Mouse (Mus musculus): ENCODE results near the gene 5730480H06Rik. TPM values are rescaled to one million over a fixed set of nuclear protein-coding genes. Genes with fewer than 3 reads are reported as not detected.

Gene 5730480H06Rik
- polyA plus RNA-seq, 1 experiment from 2014 or later, result 23.4 TPM

- Histone ChIP-seq H3K9me3 (no peaks in the 10 kb centered on the region), H3K27ac (peak overlapping the region; percentile 59; the same call in 1 of the 2 replicates)
These were observed 17.6 kb downstream of the 5730480H06Rik start for GRCm38 (mm10) chr5:48345095-48345982.

DNA sequence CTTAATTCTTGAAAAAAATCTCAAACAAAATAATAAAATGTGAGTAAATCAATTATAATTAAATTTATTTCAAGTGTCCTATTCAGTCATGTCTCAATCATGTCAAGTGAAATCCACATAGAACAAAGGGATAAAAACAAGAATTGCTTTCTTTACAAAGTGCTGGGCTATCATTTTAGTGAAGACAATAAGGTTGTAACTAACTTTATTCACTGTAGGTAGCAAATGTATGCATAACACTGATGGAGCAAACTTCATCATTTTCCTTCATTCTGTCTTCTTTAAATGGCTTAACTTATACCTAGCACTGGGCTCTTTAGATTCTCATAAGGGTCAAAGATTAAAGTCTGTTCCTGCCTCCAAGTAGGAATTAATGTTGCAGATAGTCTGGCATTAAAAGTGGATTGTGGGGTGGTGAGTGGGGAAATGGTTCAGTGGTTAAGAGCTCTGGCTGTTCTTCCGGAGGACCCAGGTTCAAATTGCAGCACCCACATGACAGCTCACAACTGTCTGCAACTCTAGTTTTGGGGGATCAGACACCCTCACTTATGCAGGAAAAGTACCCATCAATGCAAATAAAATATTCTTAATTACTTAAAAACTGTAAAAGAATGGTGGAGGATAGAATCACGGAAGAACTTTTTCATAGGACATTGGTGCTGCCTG is 18.4 kb downstream of the 5730480H06Rik start:
- WGBS, result 86% methylated on average over 2 of the region's 2 CpGs
- ATAC-seq (ENCODE audit: borderline replicate concordance, extremely low read depth, low FRiP score, low TSS enrichment), result no peak
- Histone ChIP-seq H3K9me3 (no peaks in the 10 kb centered on the region), H3K4me3 (no peak overlapping the region), H3K9ac (no peak overlapping the region), H3K27ac (no peak overlapping the region), H3K27me3 (no peaks in the 10 kb centered on the region), H3K4me1 (peaks cover 4% of the 10 kb centered on the region; the same call in 1 of the 2 replicates), H3K4me2 (no peak overlapping the region), H3K36me3 (no peaks in the 10 kb centered on the region)

More at GRCm38 (mm10) chr5:48345095-48345982, 17.6 kb downstream of the 5730480H06Rik start:
- H3K4me3 ChIP-seq, result no peak overlapping the region
- H3K4me2 ChIP-seq, result no peak overlapping the region
- ATAC-seq (ENCODE audit: borderline replicate concordance, extremely low read depth, low FRiP score, low TSS enrichment), result peak; percentile 52; the same call in 1 of the 2 replicates
- H3K36me3 ChIP-seq, result no peaks in the 10 kb centered on the region
- H3K27me3 ChIP-seq, result no peaks in the 10 kb centered on the region
- H3K9ac ChIP-seq, result no peak overlapping the region
- peaks cover 4% of the 10 kb centered on the region; the same call in 1 of the 2 replicates for H3K4me1 ChIP-seq
- WGBS, result 22% methylated on average over 5 of the region's 5 CpGs

DNA sequence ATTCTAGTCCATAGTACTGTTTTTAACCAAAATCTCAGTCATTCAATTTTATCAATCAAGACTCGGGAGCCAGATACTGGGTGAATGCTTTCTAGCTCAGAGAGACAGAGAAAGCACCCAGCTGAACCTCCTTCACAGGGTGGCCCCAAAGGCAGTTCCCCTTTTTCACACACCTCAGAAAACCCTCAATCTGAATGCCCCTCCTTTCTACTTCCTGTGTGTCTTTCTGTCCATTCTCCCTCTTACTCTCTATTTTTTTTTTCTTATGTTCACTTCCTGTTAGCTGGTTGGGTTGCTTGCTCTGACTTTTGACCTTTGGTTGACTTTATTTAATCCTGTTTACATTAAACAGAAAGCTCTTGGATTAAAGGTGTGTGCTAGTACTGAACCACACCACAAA is 21.6 kb downstream of the 5730480H06Rik start:
- Histone ChIP-seq H3K36me3 (no peaks in the 10 kb centered on the region), H3K9me3 (no peaks in the 10 kb centered on the region), H3K9ac (no peak overlapping the region), H3K4me2 (no peak overlapping the region), H3K4me1 (peaks cover 4% of the 10 kb centered on the region; the same call in 1 of the 2 replicates), H3K4me3 (no peak overlapping the region), H3K27me3 (no peaks in the 10 kb centered on the region), H3K27ac (no peak overlapping the region)
- WGBS, result 89% methylated on average over 1 of the region's 1 CpGs
- ATAC-seq (ENCODE audit: borderline replicate concordance, extremely low read depth, low FRiP score, low TSS enrichment), result no peak

- peak; percentile 100 for ATAC-seq (ENCODE audit: borderline replicate concordance, extremely low read depth, low FRiP score, low TSS enrichment)
- H3K9ac ChIP-seq, result peak overlapping the region; percentile 81
- H3K27me3 ChIP-seq, result no peaks in the 10 kb centered on the region
- no peaks in the 10 kb centered on the region for H3K9me3 ChIP-seq
- peaks cover 12% of the 10 kb centered on the region for H3K36me3 ChIP-seq
- H3K4me1 ChIP-seq, result peaks cover 4% of the 10 kb centered on the region; the same call in 1 of the 2 replicates
- peak overlapping the region; percentile 100 for H3K4me3 ChIP-seq
- peak overlapping the region; percentile 84 for H3K4me2 ChIP-seq
- peak overlapping the region; percentile 71; the same call in 1 of the 2 replicates for H3K27ac ChIP-seq
- 0% methylated on average over 44 of the region's 44 CpGs for WGBS
These were observed 44.4 kb downstream of the 5730480H06Rik start for GRCm38 (mm10) chr5:48371890-48372766.

GRCm38 (mm10) chr5:48402497-48402896 is 74.7 kb downstream of the 5730480H06Rik start:
- no peak overlapping the region for H3K27ac ChIP-seq
- no peak for ATAC-seq (ENCODE audit: borderline replicate concordance, extremely low read depth, low FRiP score, low TSS enrichment)
- WGBS, result 44% methylated on average over 3 of the region's 3 CpGs

DNA sequence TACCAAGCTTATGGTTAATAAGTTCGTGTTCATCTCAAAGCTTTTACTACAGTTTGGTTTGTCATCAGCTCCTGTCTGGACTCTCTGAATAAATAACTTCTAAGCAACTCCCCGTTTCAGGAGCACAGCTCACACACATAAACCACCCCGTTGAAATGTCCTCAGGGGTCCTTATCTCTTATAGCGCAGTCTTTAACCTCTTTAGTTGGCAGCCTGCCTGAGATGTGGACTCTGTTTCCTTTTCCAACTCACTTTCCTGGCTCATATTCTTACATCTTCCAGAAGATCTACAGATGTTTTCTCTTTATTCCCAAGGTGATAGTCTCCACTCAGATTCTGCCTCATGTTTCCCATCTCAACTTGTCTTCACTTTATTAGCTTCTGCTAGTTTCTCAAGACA is 80.5 kb downstream of the 5730480H06Rik start:
- Histone ChIP-seq H3K4me2 (no peak overlapping the region), H3K36me3 (0 out of 2 replicates have a peak, but pooled peaks cover 3% of the 10 kb centered on the region), H3K9me3 (no peaks in the 10 kb centered on the region), H3K4me3 (no peak overlapping the region), H3K9ac (no peak overlapping the region), H3K27ac (no peak overlapping the region), H3K4me1 (no peaks in the 10 kb centered on the region), H3K27me3 (no peaks in the 10 kb centered on the region)
- 33% methylated on average over 4 of the region's 4 CpGs for WGBS
- no peak for ATAC-seq (ENCODE audit: borderline replicate concordance, extremely low read depth, low FRiP score, low TSS enrichment)

More at GRCm38 (mm10) chr5:48402497-48402896, 74.7 kb downstream of the 5730480H06Rik start:
- Histone ChIP-seq H3K4me1 (no peaks in the 10 kb centered on the region), H3K4me2 (no peak overlapping the region), H3K36me3 (0 out of 2 replicates have a peak, but pooled peaks cover 3% of the 10 kb centered on the region), H3K4me3 (no peak overlapping the region), H3K27me3 (no peaks in the 10 kb centered on the region), H3K9ac (no peak overlapping the region), H3K9me3 (no peaks in the 10 kb centered on the region)

- Histone ChIP-seq H3K9ac (no peak overlapping the region), H3K4me3 (no peak overlapping the region), H3K27ac (no peak overlapping the region), H3K27me3 (no peaks in the 10 kb centered on the region), H3K9me3 (no peaks in the 10 kb centered on the region), H3K4me2 (no peak overlapping the region), H3K36me3 (no peaks in the 10 kb centered on the region), H3K4me1 (no peaks in the 10 kb centered on the region)
- ATAC-seq (ENCODE audit: borderline replicate concordance, extremely low read depth, low FRiP score, low TSS enrichment), result peak; percentile 31; the same call in 1 of the 2 replicates
- 62% methylated on average over 5 of the region's 5 CpGs for WGBS
These were observed 82.6 kb downstream of the 5730480H06Rik start for GRCm38 (mm10) chr5:48410348-48410747.

GRCm38 (mm10) chr5:48411462-48411861 is 83.7 kb downstream of the 5730480H06Rik start:
- no peak for ATAC-seq (ENCODE audit: borderline replicate concordance, extremely low read depth, low FRiP score, low TSS enrichment)
- Histone ChIP-seq H3K4me1 (no peaks in the 10 kb centered on the region), H3K36me3 (no peaks in the 10 kb centered on the region), H3K9ac (no peak overlapping the region), H3K27me3 (no peaks in the 10 kb centered on the region), H3K27ac (no peak overlapping the region), H3K9me3 (no peaks in the 10 kb centered on the region), H3K4me3 (no peak overlapping the region), H3K4me2 (no peak overlapping the region)
- WGBS, result 81% methylated on average over 4 of the region's 4 CpGs

GRCm38 (mm10) chr5:48412261-48412660 is 84.5 kb downstream of the 5730480H06Rik start:
- no peak for ATAC-seq (ENCODE audit: borderline replicate concordance, extremely low read depth, low FRiP score, low TSS enrichment)
- H3K4me2 ChIP-seq, result no peak overlapping the region
- no peak overlapping the region for H3K9ac ChIP-seq
- no peaks in the 10 kb centered on the region for H3K36me3 ChIP-seq
- H3K27ac ChIP-seq, result no peak overlapping the region
- H3K4me3 ChIP-seq, result no peak overlapping the region
- H3K9me3 ChIP-seq, result no peaks in the 10 kb centered on the region
- H3K27me3 ChIP-seq, result no peaks in the 10 kb centered on the region
- H3K4me1 ChIP-seq, result no peaks in the 10 kb centered on the region
- WGBS, result 94% methylated on average over 4 of the region's 4 CpGs

DNA sequence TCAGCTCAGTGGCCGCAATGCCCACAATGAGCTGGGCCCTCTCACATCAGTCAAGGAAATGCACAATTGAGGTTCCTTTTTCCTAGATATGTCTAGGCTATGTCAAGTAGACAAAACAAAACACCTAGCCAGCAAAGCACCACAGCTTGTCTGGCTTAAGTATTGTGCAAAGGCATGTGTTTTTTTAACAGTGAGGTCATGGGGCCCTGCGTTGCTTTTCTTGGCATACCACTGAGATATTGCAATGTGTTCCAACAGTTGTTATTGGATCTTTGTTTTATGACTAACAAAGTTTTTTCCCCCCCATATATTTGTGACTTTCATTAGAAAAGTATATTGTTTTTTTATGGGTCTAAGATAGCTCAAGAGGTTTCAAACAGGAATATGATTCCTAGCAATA is 92.0 kb downstream of the 5730480H06Rik start:
- Histone ChIP-seq H3K27ac (no peak overlapping the region), H3K4me1 (no peaks in the 10 kb centered on the region), H3K9me3 (no peaks in the 10 kb centered on the region), H3K4me2 (no peak overlapping the region), H3K27me3 (no peaks in the 10 kb centered on the region), H3K36me3 (no peaks in the 10 kb centered on the region), H3K4me3 (no peak overlapping the region), H3K9ac (no peak overlapping the region)
- 77% methylated on average over 2 of the region's 2 CpGs for WGBS
- no peak for ATAC-seq (ENCODE audit: borderline replicate concordance, extremely low read depth, low FRiP score, low TSS enrichment)

- WGBS, result 77% methylated on average over 1 of the region's 1 CpGs
- Histone ChIP-seq H3K27ac (no peak overlapping the region), H3K27me3 (no peaks in the 10 kb centered on the region), H3K4me2 (no peak overlapping the region), H3K4me3 (no peak overlapping the region), H3K9ac (no peak overlapping the region), H3K4me1 (no peaks in the 10 kb centered on the region), H3K9me3 (no peaks in the 10 kb centered on the region), H3K36me3 (no peaks in the 10 kb centered on the region)
- ATAC-seq (ENCODE audit: borderline replicate concordance, extremely low read depth, low FRiP score, low TSS enrichment), result no peak
These were observed 94.2 kb downstream of the 5730480H06Rik start for GRCm38 (mm10) chr5:48421957-48422356.
